Mouse (Mus musculus) cerebellum, postnatal 14 days (tissue): Measurements from ENCODE around the gene Zfp658.

Experiments
- DNase-seq, 2 experiments: peaks; one replicate each; pipeline ENCODE4 v3.0.0; 2021; ENCODE audit warnings: mixed read lengths in 2 of 2

The Zfp658 gene

DNA sequence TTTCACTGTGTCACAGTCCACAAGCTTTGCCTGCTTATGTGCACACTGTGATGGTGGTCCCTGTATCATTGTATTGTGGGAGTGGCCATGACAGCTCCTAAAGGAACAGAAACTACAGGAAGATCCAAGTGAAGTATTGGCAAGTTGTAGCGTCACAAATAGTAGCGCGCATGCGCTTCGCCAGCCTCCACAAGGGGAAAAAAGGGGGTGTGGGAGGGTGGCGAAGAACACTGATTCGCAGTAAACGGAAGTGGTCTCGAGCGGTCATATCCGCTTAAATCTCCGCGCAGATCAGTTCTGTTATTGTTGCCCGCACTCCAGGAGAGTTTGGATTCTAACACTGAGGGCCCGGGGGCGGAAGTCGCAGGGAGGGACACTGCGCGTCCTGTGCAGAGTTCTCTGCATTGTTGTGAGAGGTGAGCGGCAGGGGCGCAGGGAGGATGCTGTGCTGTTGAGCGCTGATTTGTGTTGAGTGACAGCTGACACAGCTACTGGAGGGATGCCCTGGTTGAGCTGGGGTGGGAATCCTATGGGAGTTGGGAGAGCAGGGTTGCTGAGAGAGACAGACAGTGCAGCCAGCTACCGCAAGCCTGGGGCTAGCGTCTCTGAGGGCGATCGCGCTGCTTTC is at the start of gene Zfp658:
Gene Zfp658 (plus strand): TSS at position 251 of the 628 bp plus-strand sequence.
- DNase-seq: peak; percentile 91

- DNase-seq: no peak
Measured at GRCm38 (mm10) chr7:43512519-43512918, 49.5 kb upstream of the Zfp658 start.

- no peak for DNase-seq
Measured at GRCm38 (mm10) chr7:43515076-43515475, 47.0 kb upstream of the Zfp658 start.

DNA sequence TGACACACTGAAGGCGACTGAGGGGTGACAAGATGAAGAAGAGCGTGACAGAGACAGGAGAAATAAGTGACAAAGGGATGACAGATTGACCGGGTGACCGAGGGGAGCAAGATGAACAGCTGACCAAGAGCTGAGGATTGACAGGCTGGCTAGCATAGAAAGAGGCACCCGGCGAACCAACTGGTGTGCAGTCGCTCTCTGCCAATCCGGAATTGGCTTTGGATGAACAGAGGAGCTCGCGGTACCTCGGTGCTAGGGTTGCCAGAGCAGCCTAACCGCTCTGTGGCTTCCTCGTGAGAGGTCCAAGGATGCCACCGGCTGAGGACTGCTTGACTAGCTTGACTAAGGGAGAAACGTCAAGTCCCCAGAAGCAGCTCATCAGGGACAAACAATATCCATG is 43.7 kb upstream of the Zfp658 start:
- DNase-seq: peak; percentile 76 to 77

- DNase-seq: no peak
Measured at GRCm38 (mm10) chr7:43522776-43523175, 39.3 kb upstream of the Zfp658 start.

DNA sequence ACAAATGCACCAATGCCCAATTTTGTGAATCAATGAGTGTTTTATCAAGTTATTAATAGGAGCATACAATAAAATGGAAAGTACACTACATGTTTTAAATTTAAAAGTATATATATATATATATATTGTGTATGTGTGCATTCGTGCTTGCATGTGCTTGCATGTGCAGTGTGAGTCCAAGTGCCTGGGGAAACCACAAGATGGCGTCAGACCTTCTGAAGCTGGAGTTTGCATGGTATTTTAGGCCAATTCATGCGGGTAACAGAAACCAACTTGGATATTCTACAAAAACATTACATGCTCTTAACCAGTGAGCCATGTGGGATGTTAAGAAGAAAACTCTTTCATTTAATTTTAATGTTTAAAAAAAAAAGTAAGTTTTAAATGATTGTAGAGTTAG is 36.7 kb upstream of the Zfp658 start:
- peak; percentile 28 to 33 for DNase-seq

DNA sequence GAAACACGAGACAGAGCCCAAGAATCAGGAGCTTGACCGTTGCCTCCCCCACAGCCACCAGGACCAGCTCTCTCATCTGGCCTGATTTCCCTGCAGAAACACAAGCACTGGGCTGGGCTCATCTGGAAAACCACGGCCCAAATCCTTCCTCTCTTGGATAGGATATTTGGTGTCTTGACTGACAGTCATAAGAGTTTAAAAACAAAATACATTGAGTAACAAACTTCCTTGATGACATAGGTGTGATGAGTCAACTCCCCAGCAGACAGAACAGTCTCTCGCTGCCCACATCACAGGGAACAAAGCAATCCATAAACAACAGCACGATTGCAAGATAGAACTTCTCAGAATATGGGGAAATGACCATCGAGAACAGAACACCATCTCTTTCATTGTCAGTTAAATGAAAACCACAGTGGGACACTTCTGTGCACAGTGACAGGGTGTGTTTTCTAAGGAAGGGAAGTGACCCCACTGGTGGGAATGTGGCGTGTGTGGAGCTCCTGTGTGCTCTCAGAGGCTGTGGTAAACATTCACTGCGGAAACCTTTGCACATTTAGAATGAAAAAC is 31.8 kb upstream of the Zfp658 start:
- DNase-seq: no peak

- no peak for DNase-seq
Measured at GRCm38 (mm10) chr7:43532936-43533505, 29.0 kb upstream of the Zfp658 start.

- DNase-seq: no peak
Measured at GRCm38 (mm10) chr7:43538524-43538923, 23.5 kb upstream of the Zfp658 start.

DNA sequence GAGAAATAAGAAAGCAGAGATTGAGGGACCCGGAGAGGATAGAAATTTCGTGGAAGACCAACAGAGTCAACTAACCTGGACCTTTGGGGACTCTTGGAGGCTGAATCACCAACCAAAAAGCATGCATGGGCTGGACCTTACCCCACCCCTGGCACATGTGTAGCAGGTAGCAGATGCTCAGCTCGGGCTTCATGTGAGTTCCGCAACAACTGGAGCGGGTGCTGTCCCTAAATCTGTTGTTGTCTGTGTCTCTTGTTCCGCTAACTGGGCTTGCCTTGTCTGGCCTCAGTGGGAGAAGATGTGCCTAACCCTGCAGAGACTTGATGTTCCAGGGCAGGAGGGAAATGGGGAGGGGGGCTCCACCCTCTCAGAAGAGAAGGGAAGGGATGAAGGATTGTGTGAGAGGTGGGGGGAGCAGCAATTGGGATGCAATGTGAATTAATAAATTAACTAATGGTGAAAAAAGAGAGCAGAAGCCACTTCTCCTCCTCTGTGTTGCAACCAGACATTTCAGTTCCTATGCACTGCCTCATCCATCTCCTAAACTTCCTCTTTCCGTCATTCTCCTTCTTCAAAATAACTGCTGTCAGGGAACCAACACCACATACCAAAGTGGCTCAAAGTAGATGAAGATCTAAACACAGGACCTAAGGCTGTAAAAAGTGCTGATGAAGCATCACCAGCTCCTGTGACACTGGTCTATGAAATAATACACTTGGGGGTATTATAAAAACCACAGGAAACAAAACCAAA is 17.7 kb upstream of the Zfp658 start, which contains the start of gene Cd33:
Gene Cd33 (minus strand): TSS at position 204 of the 753 bp plus-strand sequence.
- DNase-seq: no peak

GRCm38 (mm10) chr7:43545656-43546545 is 16.2 kb upstream of the Zfp658 start:
- DNase-seq: peak; percentile 18

DNA sequence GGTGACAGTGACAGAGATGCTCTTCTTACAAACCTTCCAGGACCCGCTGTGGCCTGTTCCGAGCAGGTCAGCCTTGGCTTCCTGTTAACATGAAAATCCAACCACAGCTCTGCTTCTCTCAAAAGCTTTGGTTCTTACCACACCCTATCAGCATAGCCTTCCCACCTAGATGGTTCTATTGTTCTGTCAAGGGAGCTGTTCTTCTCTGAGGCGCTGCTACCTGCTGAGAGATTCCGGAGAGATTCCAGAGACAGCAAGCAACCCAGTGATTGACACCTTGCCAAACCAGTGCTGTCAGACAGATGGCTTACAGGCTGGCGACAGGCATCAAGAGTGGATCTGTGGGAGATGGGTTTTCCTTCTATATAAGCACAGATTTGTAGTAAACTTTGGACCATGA is 14.4 kb upstream of the Zfp658 start:
- DNase-seq: peak; percentile 78 to 81

DNA sequence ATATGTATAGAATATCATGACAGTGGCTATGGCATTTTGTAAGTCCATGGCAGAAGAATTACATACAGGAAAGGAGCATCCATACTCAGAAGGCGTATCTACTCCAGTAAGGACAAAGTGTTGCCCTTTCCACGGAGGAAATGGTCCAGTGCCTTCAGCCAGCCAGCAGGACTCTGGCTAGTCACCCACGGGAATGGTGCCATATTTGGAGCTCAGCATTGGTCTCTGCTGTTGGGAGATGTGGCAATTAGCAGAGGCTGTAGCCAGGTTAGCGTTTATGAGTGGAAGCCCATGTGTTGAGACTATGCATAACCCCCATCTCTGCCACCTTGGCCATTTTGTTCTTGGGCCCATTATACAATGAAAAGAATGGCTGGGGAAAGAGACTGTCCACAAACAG is 13.8 kb upstream of the Zfp658 start:
- peak; percentile 74 to 75 for DNase-seq

DNA sequence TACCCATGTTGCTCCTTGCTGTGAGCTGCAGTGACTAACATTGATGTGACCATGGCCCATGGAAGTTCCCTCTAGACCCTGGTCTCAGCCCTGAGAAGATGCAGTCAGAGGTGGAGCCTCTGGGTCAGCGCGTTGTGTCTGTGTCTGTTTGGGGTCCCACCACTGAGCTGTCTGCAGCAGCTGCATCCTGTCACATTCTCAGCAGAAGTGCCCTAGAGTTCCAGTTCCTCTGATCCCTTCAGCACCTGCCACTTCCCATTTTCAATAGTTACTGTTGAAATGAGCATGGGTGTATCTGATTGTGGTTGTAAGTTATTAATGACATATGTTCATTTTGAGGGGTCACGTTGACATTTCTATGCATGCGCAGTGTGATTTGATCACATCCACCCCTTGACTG is 8.9 kb upstream of the Zfp658 start:
- no peak for DNase-seq

DNA sequence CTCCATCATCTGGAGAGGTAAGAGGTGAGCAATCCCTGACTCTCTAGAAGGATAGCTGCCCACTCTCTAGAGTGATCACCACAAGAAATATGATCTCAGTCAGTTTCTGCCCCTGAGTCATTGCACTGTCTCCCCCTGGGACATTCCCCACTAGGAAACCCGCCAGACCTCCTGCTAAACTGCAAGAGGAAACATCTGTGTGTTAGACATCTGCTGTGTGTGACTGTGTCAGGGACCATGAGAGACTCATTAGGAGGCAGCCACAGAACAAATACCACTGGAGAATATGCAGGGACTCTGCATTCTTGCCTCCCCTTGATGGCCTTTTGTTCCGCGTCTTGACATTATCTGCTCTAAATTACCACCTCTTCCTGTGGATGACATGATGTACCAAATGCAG is 7.5 kb upstream of the Zfp658 start:
- peak in 1 of 2 experiments; percentile 10 for DNase-seq

DNA sequence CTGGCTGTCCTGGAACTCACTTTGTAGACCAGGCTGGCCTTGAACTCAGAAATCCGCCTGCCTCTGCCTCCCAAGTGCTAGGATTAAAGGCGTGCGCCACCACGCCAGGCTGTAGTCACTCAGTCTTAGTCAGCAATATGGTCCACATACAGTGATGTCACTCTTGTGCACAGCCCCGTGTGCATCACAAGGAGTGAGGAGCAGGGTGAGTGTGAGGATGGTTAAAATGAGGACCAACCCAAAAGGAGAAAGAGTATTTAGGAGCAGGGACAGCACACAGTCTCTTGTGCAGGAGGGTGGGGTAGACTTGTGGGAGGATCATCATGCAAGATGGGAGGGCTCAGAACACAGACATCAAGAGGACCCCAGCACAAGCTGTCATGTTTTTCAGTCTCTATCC is 6.7 kb upstream of the Zfp658 start:
- DNase-seq: no peak

DNA sequence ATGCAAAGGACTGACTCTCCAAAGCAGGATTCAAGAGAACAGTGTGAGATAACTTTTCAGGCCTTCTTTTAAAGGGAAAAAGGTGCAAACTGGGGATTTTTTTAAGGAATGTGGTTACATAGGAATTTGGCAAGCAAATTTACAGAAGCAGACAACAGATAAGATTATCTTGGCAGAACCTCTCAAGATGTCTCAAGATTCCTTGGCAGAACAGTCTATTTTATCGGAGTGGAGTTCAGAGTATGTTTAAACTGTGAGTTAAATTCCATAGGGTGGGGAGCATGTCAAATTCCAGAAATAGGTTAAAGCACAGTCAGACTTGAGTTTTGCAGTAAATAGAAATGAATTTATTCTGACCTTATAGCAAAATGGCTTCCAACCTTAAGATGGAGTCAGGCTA is 5.2 kb upstream of the Zfp658 start:
- DNase-seq: no peak

GRCm38 (mm10) chr7:43562651-43563070 is 605 bp downstream of the Zfp658 start:
- peak; percentile 41 to 48 for DNase-seq

DNA sequence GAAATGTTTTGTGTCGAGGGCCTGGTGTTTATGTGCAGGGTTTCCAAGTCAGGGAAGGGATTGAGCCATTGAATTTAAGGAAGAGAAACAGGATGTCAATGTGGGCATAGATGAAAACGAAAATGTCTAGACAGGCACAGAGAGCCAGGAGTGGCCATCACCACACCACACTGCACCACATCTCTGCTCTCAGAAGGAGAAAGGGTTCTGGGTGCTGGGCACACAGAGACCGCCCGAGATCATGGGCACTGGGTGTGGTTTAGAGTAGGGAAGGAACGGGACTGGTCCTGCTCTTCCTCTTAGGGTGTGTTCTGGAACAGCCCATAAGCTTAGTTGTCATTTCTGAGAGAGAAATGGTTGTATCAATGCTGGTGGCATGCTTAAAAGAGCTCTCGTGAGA is 1.2 kb downstream of the Zfp658 start:
- no peak for DNase-seq

- no peak for DNase-seq
Measured at GRCm38 (mm10) chr7:43571216-43571615, 9.2 kb downstream of the Zfp658 start.

DNA sequence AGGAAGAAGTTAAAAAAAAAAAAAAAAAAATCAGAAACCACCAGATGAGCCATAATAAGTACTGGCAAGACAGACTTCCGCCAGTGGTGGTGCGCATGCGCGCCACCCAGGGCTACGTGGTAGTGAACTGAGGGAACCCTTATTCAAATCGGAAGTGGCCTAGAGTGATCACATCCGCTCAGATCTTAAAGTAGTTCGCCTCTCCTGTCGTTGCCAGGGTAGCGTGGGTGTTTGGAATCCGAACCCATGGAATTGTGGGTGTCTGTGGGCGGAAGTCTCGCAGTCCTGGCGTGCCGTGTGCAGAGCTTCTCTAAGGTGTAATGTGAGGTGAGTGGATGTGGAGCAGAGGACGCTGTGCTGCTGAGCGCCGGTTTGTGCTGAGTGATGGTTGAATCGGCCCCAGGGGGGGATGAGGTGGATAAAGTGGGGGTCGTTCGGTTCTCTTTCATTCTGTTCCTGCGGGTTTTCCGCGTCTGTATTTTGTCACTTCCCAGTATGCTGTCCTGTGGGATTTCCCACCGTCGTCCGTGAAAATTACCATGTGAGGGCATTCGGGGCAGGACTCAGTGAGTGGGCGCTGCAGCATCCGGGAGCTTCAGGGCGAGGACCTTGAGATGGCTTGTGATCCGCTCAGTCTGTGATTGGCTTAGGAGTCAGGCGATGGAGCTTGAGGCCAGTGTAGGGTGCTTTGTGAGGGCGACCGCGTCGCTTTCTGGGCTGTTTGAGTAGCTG is 17.6 kb downstream of the Zfp658 start, which contains the start of gene Zfp719:
Gene Zfp719 (plus strand): TSS at position 171 of the 732 bp plus-strand sequence.
- DNase-seq: peak; percentile 92 to 93

DNA sequence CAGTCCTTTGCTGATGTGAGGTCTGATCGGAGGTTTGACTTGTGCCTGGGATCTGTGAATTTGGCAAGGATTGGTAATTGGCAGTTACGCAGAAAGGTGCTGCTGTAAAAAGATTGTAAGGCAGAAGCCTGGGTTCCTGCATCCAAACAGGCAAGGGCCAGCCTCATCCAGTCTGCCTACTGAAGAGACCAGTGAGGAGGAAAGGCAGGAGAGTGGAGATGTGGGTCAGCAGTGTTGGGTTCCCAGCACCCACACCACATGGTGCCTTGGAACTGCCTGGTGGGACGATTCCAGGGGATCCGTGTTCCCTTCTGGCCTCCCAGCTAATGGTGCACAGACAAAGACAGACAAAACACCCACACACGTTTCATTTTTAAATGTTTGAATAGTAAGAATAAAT is 18.5 kb downstream of the Zfp658 start:
- DNase-seq: peak; percentile 33 to 44
